Mouse (Mus musculus): ENCODE data around the gene Macrod2.

Gene Macrod2

GRCm38 (mm10) chr2:141441896-141442295 lies 1046.8 kb downstream of the Macrod2 start:
- no peak for DNase-seq (ENCODE audit: extremely low read depth, low read depth)

GRCm38 (mm10) chr2:141449078-141449680 lies 1054.1 kb downstream of the Macrod2 start:
- DNase-seq (ENCODE audit: extremely low read depth, low read depth), result no peak

DNA sequence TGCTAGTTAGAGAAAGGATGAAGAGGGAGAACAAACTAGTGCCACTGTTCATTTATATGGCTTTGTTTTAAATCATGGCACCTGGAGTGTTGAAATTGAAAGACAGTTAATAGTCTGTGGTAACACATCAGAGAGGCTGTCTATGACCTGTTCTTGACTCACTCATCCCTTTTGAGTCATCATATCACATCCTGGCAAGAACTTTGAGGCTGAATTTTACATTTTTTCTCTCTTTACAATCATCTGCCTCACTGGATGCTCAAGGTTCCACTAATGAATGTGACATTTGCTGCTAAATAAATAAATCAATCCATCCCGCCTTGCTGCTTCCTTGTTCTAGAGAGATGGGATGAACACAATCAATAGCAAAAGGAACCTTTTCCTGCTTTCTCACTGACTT lies 1068.8 kb downstream of the Macrod2 start:
- DNase-seq (ENCODE audit: extremely low read depth, low read depth), result no peak

- no peak for DNase-seq (ENCODE audit: extremely low read depth, low read depth)
Measured at GRCm38 (mm10) chr2:141472791-141473190, 1077.7 kb downstream of the Macrod2 start.

DNA sequence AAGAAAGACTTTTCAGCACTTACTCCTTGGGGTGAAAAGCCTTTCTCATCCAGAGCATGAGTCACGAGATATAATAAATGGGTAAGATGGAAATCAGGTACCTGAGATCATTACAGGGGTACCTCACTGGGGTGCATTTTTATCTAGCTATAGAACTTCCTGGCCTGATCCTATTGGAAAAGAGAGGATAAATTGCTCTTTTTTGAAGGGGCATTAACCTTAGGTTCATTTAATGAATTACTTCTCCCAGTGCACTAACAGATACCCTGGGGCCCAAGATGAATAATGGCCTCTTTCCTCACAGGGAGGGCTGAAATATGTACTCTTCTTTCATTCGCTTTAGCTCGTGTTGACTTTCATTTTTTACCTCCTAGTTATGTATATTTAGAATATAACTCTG lies 1082.5 kb downstream of the Macrod2 start:
- DNase-seq (ENCODE audit: extremely low read depth, low read depth), result no peak

DNA sequence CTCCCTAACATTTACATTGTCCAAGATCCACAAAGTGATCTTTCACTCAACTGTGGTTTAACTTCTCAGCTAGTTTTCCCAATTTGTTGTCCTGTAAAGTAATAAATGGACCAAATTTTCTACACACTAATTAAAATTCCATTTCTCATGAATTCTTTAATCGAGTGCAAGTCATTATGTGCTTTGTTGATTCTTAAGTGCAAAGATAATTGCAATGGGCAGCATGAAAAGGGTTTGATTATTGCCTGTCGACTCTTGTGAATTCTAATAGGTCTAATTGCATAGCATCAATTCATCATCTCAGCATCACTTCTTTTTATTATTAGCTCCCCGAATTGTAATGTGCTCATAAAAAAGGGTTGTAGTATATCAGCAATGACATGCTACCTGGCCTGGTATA lies 1095.4 kb downstream of the Macrod2 start:
- DNase-seq (ENCODE audit: extremely low read depth, low read depth), result no peak

- no peak for DNase-seq (ENCODE audit: extremely low read depth, low read depth)
Measured at GRCm38 (mm10) chr2:141505451-141505850, 1110.3 kb downstream of the Macrod2 start.

DNA sequence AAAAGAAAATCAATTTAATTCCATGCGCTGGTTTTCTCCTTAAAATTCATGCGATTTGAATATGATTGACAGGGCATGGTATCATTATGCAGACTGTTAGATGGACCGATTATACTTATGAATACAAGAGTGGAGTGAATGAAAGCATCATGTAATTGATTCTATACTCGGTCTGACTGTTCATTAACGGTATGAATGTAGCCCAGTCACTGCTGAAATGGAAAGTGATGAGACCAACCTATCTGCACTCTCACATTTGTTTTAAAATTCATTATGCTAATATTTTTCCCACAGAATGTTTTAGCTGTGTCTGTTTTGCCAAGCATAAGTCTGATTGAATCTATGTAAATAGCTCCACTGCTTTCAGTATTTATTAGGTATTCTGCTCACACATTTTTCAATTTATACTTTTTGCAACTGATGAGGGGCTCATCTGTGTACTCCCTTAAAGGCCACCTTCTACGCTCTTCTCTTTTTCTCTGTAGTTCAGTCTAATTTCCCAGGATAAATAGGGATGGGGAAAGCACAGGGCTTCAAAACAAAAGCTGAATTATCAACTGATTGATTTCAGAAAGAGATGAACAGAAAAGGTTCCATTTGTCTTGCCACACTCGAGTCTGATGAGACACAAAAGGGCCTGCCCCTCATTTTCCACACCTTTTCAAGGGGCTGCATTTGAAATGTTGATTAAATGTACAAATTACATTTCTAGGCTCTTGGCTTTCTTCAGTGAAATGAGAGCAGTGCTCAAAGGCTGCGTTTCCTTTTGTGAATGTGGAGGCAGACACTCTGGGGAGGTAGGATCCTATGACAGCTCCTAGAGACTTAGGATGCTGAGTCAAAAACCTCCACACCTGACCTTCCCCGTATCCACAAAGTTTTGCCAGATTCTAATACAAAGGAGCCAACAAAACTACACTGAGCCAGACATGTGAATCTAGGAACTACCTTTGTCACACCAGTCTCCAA lies 1113.1 kb downstream of the Macrod2 start:
- no peak for DNase-seq (ENCODE audit: extremely low read depth, low read depth)

GRCm38 (mm10) chr2:141514976-141515375 lies 1119.9 kb downstream of the Macrod2 start:
- DNase-seq (ENCODE audit: extremely low read depth, low read depth), result no peak

DNA sequence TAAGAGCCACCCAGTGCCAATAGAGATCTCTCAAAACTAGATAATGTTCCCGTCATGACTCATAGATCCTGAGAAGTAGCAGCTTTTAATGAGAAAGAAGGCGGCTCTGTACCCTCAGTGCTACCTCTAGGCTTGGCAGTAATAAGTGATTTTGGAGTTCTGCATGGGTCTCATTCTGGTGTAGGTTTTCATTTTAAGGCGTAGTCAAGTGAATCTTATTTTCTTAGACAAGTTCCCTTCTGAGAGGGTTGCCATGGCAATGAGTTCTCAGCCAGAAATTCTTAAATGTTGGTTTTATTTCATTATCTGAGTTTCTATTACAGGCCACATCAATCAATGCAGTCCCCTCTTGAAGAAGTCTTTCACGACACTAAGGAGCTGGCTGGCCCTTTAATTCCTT lies 1127.0 kb downstream of the Macrod2 start:
- DNase-seq (ENCODE audit: extremely low read depth, low read depth), result no peak

DNA sequence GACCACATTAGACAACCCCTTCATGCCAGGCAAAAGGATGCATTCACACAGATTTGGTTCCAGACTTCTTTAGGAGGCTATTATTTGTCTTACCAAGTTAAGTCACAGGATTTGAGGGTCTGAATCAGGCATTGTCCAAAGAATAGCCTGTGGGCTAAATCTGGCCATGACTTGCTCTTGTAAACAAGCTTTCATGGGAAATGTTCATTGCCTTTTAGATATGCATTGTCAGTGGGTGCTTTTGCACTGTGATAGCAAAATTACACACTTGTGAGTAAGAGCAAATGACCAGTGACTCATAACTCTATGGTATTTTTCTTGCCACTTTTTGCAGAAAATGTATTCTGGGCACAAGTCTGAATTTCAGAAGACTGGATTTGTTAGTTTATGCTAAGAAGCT lies 1150.8 kb downstream of the Macrod2 start:
- no peak for DNase-seq (ENCODE audit: extremely low read depth, low read depth)

DNA sequence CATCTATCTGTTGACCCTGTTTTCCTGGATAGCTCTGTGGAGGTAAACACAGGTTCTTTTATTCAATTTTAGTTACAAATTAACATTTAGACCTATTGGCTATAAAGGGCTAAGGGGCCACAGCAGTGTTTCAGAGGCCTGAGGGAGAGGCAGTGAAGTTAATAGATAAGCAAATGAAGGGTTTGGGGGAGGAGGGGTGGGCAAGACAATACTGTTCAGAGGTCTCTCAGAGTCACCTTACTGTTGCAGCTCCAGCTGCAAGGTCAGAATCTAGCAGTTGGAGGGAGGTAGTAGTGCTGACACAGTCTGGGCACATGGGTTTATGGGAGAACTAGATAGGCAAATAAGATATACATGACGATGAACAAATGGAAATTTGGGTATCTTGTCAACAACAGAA lies 1156.6 kb downstream of the Macrod2 start:
- DNase-seq (ENCODE audit: extremely low read depth, low read depth), result no peak

DNA sequence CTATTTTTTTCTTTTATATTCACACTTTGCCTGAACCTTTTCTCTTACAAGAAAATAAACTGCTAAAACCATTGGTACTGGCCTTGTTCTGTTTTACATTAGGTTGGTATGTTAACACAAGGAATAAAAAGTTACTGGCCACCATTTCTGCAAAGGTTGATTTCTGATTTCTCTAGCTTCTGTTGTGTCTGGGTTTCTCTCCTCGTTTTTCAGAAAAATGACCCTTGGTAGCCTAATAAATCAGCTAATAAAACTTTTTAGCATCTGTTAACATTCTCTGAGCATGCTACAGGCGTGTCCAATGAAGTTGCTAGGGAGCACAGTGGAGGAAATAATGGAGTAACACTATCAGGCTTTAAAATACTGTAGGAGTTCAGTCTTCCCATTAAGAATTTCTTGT lies 1161.6 kb downstream of the Macrod2 start:
- no peak for DNase-seq (ENCODE audit: extremely low read depth, low read depth)

DNA sequence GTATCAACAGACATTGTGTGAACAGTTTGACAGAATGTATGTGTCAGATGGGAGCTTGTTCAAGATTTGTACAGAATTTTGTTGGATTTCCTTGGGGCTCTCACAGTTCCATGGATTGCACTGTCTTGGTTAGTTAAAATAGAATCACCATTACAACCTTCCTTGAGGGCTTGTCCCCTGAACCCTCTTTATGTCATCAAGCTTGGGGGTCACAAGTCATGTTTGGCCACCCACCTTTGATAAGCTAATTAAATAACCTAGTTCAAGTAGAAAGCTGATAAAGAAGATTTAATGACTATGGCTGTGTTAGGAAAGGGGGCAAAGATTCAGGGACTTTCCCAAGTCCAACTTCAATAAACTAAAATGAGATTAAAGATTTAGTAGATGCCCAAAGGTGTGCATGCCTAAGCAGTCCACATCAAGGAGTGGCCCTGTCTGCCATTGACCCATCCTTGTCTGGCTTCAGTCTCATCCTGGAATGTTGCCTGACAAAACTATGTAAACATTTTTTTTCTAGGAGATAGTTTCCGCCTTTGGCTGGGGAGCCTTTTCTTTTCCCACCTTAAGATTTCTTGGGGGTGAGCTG lies 1163.2 kb downstream of the Macrod2 start:
- no peak for DNase-seq (ENCODE audit: extremely low read depth, low read depth)

DNA sequence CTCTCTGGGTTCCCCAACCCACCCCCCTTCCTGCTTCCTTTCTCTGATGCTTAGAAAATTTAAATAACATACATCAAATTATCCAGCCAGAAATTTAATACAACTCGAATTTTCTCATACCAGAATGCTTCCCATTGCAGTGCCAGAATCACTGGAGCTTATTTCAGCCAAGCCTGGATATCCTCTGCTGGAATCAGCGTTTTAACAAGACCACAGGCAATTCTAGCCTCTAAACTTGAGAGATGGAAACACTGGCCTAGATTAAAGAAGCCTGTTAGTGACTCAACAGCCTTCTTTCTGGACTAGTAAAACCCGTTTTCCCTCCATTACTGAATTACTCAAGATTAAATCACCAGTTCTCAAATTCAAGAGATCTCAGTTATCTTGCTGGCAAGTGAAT lies 1170.9 kb downstream of the Macrod2 start:
- no peak for DNase-seq (ENCODE audit: extremely low read depth, low read depth)

DNA sequence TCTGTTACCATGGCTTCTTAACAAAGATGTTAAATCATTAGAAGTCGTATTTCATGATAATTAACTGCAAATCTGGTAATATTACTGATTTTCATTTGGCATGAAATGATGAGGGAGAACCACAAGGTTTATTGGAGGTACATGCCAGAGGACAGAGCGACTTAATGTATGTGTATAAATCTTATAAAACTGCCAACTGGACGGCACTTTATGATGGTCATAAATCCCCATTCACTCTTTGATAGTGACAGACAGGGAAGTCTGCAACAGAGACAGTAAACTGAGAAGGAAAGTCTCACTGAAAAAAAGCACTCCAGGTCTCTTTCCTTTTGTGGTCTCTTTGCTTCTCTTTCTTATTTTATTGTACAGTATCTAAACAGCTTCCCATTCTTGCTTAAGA lies 1176.3 kb downstream of the Macrod2 start:
- no peak for DNase-seq (ENCODE audit: extremely low read depth, low read depth)

GRCm38 (mm10) chr2:141578206-141578605 lies 1183.1 kb downstream of the Macrod2 start:
- DNase-seq (ENCODE audit: extremely low read depth, low read depth), result no peak

DNA sequence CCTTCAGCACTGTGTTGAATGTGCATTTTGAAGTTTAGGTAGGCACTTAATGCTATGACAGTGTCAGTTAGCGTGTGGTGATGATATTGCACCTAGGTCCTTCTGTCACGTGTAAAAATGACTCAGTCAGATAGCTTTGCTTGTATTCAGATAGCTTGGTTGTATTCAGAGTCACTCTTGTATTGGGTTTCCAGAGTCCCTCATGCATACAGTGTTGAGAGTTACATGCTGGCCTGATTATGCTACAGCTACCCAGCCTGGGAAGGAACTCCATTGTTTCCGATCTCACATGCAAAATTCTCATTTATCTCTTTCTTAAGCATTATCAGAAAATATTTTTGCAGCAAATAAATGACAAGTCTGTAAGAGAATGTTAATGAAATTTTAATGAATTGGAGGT lies 1187.3 kb downstream of the Macrod2 start:
- no peak for DNase-seq (ENCODE audit: extremely low read depth, low read depth)

DNA sequence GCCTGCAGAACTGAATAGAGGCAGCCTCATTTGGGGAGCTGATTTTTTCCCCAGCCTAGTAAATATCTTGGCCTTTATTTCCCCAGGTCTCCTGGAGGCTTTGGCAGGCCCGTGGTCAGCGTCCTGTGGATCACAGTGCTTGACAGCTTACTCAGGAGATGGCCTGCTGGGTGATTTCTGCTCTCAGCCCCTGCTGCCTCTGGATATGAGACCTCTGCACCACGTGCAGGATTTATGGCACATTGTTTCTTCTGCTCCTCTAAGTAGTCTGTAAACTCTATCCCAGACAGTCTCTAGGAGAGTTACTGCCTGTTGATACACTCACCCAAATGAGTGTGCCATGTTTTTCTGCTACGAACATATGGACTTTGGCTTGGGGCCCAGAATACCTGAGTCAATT lies 1187.8 kb downstream of the Macrod2 start:
- no peak for DNase-seq (ENCODE audit: extremely low read depth, low read depth)

GRCm38 (mm10) chr2:141587290-141587689 lies 1192.2 kb downstream of the Macrod2 start:
- no peak for DNase-seq (ENCODE audit: extremely low read depth, low read depth)

GRCm38 (mm10) chr2:141591326-141591725 lies 1196.2 kb downstream of the Macrod2 start:
- DNase-seq (ENCODE audit: extremely low read depth, low read depth), result no peak

DNA sequence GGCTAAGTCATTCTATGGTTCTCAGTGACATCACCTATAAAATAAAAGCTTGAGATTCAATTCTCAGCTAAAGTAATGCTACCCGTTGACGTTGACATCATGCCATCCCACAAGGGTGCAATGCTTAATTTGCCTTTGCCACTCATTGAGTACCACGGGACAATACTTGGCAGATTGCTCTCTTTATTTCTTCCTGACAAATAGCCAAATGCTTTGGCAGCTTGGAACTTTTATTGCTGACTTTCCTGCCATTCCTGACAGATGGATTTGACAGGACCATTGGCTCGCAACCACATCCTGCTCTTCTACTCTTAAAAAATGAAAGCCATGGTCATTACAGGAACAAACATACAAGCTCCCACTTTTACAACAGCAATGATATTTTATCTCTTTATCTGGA lies 1199.7 kb downstream of the Macrod2 start:
- no peak for DNase-seq (ENCODE audit: extremely low read depth, low read depth)

All from MEL-GATA-1-ER (cell line).